Mouse (Mus musculus) liver, postnatal 0 days (tissue): ENCODE data around the gene 9130230L23Rik. TPM values are rescaled to one million over a fixed set of nuclear protein-coding genes. Genes with fewer than 3 reads are reported as not detected.

Source experiments
- ATAC-seq: fragments of 200-750 bp; cut with Nextera tagmentation; 2 replicates; pipeline ENCODE4 v1.8.0; 2017; ENCODE audit warnings: mild to moderate bottlenecking, moderate library complexity
- DNase-seq: peaks from one replicate; pipeline ENCODE4 v3.0.0-alpha.2; 2016
- H3K27ac ChIP-seq: fragments of 300-500 bp; sonication (generic); 2 replicates; pipeline ENCODE4 v1.5.1; 2014; ENCODE audit warnings: antibody characterized with exemption, moderate library complexity, mild to moderate bottlenecking, low read depth
- H3K27me3 ChIP-seq: fragments of 300-500 bp; sonication (generic); 2 replicates; pipeline ENCODE4 v1.6.1; 2014; ENCODE audit warnings: low read length, control low read depth, mixed read lengths; ENCODE audit not compliant: insufficient read depth
- H3K36me3 ChIP-seq: fragments of 300-500 bp; sonication (generic); replicated peaks from 2 replicates; pipeline ENCODE4 v1.6.1; 2014; ENCODE audit warnings: mild to moderate bottlenecking, control low read depth, low read length, moderate library complexity, mixed read lengths; ENCODE audit not compliant: insufficient read depth
- H3K4me1 ChIP-seq: fragments of 300-500 bp; sonication (generic); 2 replicates; pipeline ENCODE4 v1.6.1; 2014; ENCODE audit warnings: antibody characterized with exemption, mild to moderate bottlenecking, control low read depth; ENCODE audit not compliant: insufficient read depth
- H3K4me2 ChIP-seq: fragments of 300-500 bp; sonication (generic); 2 replicates; pipeline ENCODE4 v1.6.1; 2014; ENCODE audit warnings: low read depth, mild to moderate bottlenecking, low read length, moderate library complexity, mixed read lengths
- H3K4me3 ChIP-seq: fragments of 300-500 bp; sonication (generic); 2 replicates; pipeline ENCODE4 v1.5.1; 2014; ENCODE audit warnings: low read depth, low read length
- H3K9ac ChIP-seq: fragments of 300-500 bp; sonication (generic); replicated peaks from 2 replicates; pipeline ENCODE4 v1.6.1; 2014; ENCODE audit warnings: mild to moderate bottlenecking, moderate library complexity
- H3K9me3 ChIP-seq: fragments of 300-500 bp; sonication (generic); 2 replicates; pipeline ENCODE4 v1.6.1; 2016; ENCODE audit warnings: mild to moderate bottlenecking, control low read depth, low read length, mixed read lengths
- CTCF ChIP-seq: sonication (generic); IDR thresholded peaks from 2 replicates; pipeline ENCODE4 v1.5.1; 2016; ENCODE audit warnings: antibody characterized with exemption, low read depth
- EP300 ChIP-seq: IDR thresholded peaks from 2 replicates; pipeline ENCODE4 v1.6.1; 2016; ENCODE audit warnings: antibody characterized with exemption, low read depth, mild to moderate bottlenecking
- WGBS: fragments of 180-500 bp; shearing (Covaris S2); extraction: QIAGEN DNeasy Blood & Tissue Kit; methylation state at CpG from one replicate; pipeline ENCODE4 v1.1.7; 2014; ENCODE audit not compliant: insufficient replicate concordance; 5-methylcytosine and 5-hydroxymethylcytosine counted together
- polyA plus RNA-seq: library from polyadenylated mRNA; unstranded; fragments of >200 nt; fragmentation: Nextera tagmentation; extraction: Ambion mirVana; gene quantifications from 2 replicates; pipeline ENCODE4 v1.2.1, GENCODE M21; 2015

Gene 9130230L23Rik
- polyA plus RNA-seq, 1 experiment from 2014 or later = not detected

GRCm38 (mm10) chr5:66015449-66015961, 11.4 kb upstream of the 9130230L23Rik start:
- no peak for TF ChIP-seq CTCF
- no peak for TF ChIP-seq EP300
- Histone ChIP-seq H3K36me3 (peaks cover 14% of the 10 kb centered on the region), H3K9me3 (peaks cover 4% of the 10 kb centered on the region; the same call in 1 of the 2 replicates), H3K4me1 (peaks cover 10% of the 10 kb centered on the region), H3K27ac (no peak overlapping the region), H3K9ac (no peak overlapping the region), H3K4me2 (no peak overlapping the region), H3K27me3 (no peaks in the 10 kb centered on the region), H3K4me3 (no peak overlapping the region)
- DNase-seq (no peak), ATAC-seq (no peak)
- WGBS = 52% methylated on average over 2 of the region's 2 CpGs

GRCm38 (mm10) chr5:66014437-66014836, 10.4 kb upstream of the 9130230L23Rik start:
- H3K27me3 ChIP-seq = no peaks in the 10 kb centered on the region
- TF ChIP-seq CTCF = no peak
- no peak for TF ChIP-seq EP300
- no peak overlapping the region for H3K9ac ChIP-seq
- H3K27ac ChIP-seq = peak overlapping the region; percentile 5; the same call in 1 of the 2 replicates
- no peak overlapping the region for H3K4me2 ChIP-seq
- peaks cover 10% of the 10 kb centered on the region for H3K4me1 ChIP-seq
- peaks cover 10% of the 10 kb centered on the region for H3K36me3 ChIP-seq
- WGBS = 63% methylated on average over 2 of the region's 2 CpGs
- no peak overlapping the region for H3K4me3 ChIP-seq
- DNase-seq (no peak), ATAC-seq (peak; percentile 16; the same call in 1 of the 2 replicates)
- H3K9me3 ChIP-seq = no peaks in the 10 kb centered on the region

GRCm38 (mm10) chr5:66013999-66014398, 9.9 kb upstream of the 9130230L23Rik start:
- peaks cover 6% of the 10 kb centered on the region for H3K36me3 ChIP-seq
- no peak overlapping the region for H3K4me2 ChIP-seq
- H3K9ac ChIP-seq = no peak overlapping the region
- peak overlapping the region; percentile 34; the same call in 1 of the 2 replicates for H3K27ac ChIP-seq
- no peaks in the 10 kb centered on the region for H3K9me3 ChIP-seq
- 46% methylated on average over 3 of the region's 3 CpGs for WGBS
- H3K4me3 ChIP-seq = no peak overlapping the region
- ATAC-seq = peak; percentile 78
- no peak for TF ChIP-seq CTCF
- no peaks in the 10 kb centered on the region for H3K27me3 ChIP-seq
- DNase-seq = no peak
- peaks cover 10% of the 10 kb centered on the region for H3K4me1 ChIP-seq

- no peak overlapping the region for H3K9ac ChIP-seq
- H3K27me3 ChIP-seq = no peaks in the 10 kb centered on the region
- 80% methylated on average over 15 of the region's 15 CpGs for WGBS
- no peak overlapping the region for H3K4me2 ChIP-seq
- peaks cover 7% of the 10 kb centered on the region; the same call in 1 of the 2 replicates for H3K4me1 ChIP-seq
- H3K36me3 ChIP-seq = no peaks in the 10 kb centered on the region
- DNase-seq (no peak), ATAC-seq (no peak)
- no peak overlapping the region for H3K27ac ChIP-seq
- H3K9me3 ChIP-seq = no peaks in the 10 kb centered on the region
- TF ChIP-seq CTCF = no peak
- TF ChIP-seq EP300 = no peak
- no peak overlapping the region for H3K4me3 ChIP-seq
Observed at GRCm38 (mm10) chr5:66008245-66008967, 4.3 kb upstream of the 9130230L23Rik start.

GRCm38 (mm10) chr5:66005041-66005678, 1.1 kb upstream of the 9130230L23Rik start:
- ATAC-seq = peak; percentile 81
- TF ChIP-seq EP300 = no peak
- TF ChIP-seq CTCF = no peak
- peak overlapping the region; percentile 30; the same call in 1 of the 2 replicates for H3K27ac ChIP-seq
- DNase-seq = peak; percentile 45
- H3K4me1 ChIP-seq = peaks cover 7% of the 10 kb centered on the region; the same call in 1 of the 2 replicates
- H3K9ac ChIP-seq = 0 out of 2 replicates have a peak overlapping the region, but pooled peaks have one; percentile 13
- WGBS = 24% methylated on average over 16 of the region's 16 CpGs
- H3K4me2 ChIP-seq = peak overlapping the region; percentile 60
- H3K9me3 ChIP-seq = no peaks in the 10 kb centered on the region
- no peak overlapping the region for H3K4me3 ChIP-seq
- no peaks in the 10 kb centered on the region for H3K27me3 ChIP-seq
- H3K36me3 ChIP-seq = no peaks in the 10 kb centered on the region

GRCm38 (mm10) chr5:66001232-66001631, 2.9 kb downstream of the 9130230L23Rik start:
- Histone ChIP-seq H3K27ac (no peak overlapping the region), H3K4me2 (no peak overlapping the region), H3K4me1 (peaks cover 7% of the 10 kb centered on the region; the same call in 1 of the 2 replicates), H3K36me3 (no peaks in the 10 kb centered on the region), H3K9me3 (no peaks in the 10 kb centered on the region), H3K9ac (no peak overlapping the region), H3K27me3 (no peaks in the 10 kb centered on the region), H3K4me3 (no peak overlapping the region)
- TF ChIP-seq CTCF (no peak), EP300 (no peak)
- WGBS = 78% methylated on average over 5 of the region's 5 CpGs
- DNase-seq = no peak
- no peak for ATAC-seq
